Mouse (Mus musculus) 3T3-L1 (cell line): ENCODE results near the gene Cobl.

Experiments
- DNase-seq: peaks from one replicate; pipeline ENCODE4 v3.0.0-alpha.2; 2015; ENCODE audit warnings: low read depth, low spot score

Cobl gene

DNA sequence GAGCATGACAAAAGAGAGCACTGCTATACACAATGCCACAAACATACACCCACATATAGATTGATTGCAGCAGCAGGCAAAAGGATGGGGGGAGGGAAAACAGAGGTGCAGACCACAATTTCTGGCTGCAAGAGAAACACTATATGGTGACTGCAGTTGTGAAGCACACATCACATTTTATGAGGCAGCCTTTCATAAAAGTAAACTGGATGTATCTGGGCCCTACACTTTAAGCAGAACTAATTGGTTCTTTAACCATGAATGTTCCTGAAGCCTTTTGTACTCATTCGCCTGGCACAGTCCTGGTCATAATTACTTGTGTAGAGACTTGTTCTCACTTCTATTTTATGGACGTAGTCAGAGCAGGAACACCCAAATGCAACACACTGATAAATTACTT is 19.5 kb downstream of the Cobl start:
- DNase-seq = no peak

DNA sequence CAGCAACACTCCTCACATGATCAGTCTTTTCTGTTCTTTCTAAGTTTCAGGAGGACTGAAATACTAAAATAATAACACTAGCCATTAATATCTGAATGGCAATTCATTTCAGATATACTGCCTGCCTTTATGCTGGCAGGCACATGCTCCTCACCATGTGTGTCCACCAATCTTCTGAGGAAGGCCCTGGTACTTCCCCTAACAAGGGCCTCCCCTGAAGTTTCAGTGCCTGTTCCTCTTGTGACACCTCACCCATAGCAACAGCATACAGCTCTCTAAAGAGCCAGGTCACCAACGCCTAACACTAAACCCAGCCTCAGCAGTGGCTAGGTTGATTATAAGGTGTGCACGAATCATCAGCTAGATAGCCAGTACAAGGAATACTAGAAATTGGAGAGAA is 20.5 kb downstream of the Cobl start:
- DNase-seq = no peak

DNA sequence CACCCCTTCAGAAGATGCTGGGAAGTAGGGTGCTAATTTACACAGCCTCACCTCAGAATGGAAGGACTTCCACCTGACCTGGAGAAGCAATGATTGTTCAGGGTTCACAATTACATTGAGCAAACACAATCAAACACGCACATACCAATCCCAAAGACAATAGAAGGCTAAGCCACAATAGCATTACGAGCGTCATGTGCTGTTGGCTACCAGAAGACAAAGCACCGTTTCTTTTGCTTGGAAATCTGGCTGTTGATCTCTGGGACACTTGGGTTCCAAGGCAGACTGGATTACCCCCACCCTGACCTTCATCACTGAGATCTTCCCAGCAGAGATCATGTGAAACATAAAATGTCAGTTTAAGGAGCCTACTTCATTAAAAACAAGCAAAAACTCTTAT is 21.1 kb downstream of the Cobl start:
- no peak for DNase-seq

DNA sequence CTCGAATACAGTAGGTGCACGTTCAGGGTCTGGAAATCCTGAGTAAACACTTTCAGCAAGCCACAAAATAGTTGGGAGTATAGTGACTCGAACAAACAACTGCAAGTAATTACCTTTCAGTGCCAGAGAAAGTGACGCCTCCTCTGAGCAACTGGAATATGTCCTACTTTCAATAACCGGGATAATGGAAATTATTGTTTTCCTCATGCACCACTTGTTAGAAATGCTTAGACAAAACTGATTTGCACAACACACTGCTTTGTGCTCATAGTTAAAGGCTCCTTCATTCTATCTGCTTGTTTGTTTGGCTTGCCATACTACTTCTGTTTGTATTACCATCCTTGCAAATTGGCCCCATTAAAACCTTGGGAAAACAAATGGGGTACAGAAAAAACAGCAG is 21.6 kb downstream of the Cobl start:
- DNase-seq = no peak

DNA sequence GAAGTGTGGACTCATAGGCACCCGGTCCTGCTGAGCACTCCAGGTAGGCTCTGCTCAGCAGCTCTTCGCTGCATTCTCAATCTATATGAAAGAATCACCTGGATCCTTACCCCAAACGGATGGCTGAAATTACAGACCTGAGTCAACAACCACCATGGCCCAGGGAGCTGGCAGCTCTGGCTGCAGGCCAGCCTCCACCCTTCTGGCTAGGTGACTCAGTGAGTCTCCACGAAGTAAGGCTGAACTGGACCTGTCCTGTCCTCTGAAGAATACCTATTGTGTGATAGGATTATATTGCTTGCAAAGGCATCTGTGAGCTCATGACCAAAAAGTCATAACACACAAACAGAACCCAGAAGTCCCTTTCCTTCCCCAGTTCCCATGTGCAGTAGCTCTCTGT is 22.5 kb downstream of the Cobl start:
- peak; percentile 32 for DNase-seq

DNA sequence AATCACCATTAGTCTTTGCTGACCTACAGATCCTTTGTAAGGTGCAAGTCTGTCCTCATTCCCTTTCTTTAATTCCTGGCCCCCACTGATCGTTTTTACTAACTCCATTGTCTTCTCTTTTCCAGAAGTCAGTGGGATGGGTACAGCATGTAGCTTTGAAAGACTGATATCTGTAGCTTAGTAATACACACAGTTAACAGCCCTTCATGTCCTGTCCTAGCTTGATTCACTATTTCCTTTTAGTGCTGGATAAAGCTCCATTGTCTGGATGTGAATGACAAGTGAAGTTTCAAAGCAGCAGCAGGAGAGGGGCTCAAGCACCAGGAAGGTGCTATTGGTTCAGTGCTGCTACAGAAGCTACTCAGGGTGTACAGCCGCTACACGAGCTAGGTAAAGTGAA is 28.9 kb downstream of the Cobl start:
- DNase-seq = no peak

DNA sequence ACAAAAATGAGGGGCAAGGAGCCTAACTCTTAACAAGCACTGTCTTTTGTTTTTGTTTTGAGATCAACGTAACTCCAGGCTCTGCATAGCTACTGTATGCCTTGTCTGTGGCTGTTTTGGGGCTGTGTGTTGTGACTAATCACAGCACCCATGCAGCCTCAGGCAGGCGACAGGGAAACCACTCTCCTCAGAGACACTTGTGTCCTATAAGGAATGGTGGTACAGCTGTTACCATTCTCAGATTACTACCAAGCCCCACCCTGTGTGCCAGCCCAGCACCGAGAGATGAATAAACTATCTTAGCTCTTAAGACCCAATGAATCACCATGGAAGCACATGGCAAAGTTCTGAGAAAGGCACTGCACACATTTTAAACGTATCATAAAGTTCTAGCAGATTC is 29.7 kb downstream of the Cobl start:
- peak; percentile 47 for DNase-seq

DNA sequence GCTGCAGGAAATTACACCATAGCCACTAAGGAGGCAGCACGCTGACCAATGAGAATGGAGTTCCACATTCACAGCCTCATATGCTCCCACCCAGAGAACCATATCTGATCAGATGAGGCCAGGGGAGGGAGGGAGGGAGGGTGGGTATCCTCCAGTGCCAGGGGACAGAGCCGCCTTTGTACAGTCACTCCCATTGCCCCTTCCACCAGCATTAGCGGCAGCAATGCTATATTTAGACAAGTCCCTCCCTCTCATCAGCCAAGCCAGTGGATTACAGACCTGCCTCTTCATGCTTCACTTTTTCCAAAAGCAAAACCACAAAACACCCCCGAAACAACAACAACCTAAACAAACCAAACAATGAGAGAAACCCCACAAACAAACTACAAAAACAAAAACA is 30.2 kb downstream of the Cobl start:
- DNase-seq = peak; percentile 9

DNA sequence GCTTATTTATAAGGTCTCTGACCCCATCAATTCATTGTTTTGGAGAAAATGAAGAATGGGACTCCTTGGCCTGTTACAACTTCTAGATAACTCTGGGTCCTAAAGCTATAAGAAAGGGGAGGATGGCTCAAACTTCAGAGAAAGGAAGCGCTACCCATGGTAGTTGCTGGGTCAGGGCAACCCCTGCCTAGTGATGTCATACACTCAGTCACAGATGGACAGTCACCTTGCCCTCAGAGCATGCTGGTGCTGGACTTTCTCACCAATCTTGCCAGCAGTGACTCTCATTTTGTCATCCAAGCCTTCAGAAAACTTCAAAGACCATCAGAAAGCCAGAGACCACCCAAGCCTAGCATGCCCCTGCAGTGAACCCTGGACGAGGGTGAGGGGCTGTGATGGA is 32.8 kb downstream of the Cobl start:
- DNase-seq = no peak

DNA sequence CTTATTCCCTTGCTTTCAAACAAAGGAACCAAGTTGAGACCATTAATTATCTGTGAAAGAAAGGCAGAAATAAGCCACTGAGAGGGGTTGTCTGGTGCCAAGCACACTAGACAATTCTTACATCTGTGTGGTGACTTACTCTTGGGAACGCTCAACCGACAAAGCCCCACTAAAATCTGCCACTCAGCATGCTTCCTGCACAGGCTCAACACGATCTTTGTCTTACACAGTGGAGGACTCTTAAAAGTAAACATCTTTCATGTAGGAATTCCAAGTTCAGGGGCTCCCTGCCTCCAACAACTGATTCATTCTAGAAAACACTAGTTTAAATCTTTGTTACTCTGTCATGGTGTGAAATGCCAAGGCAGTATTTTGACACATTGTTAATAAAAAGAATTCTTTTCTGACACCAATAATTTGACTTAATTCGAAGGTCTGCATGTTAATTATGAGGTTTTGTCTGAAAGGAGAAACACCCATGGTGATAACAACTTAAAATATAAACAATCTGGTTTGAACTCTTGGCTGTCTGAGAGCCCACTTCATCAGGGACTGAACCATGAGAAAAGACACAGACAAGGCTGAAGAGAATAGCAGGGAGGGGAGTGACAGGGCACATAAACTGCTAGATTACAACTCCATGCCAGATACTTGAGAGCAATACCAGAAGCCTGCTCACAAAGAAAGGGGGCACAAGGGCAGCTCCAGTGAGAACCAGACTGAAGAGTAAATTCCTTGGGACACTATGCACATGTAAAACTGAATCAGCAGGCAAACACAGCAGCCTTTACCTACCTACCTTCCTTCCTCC is 34.3 kb downstream of the Cobl start:
- DNase-seq = no peak

DNA sequence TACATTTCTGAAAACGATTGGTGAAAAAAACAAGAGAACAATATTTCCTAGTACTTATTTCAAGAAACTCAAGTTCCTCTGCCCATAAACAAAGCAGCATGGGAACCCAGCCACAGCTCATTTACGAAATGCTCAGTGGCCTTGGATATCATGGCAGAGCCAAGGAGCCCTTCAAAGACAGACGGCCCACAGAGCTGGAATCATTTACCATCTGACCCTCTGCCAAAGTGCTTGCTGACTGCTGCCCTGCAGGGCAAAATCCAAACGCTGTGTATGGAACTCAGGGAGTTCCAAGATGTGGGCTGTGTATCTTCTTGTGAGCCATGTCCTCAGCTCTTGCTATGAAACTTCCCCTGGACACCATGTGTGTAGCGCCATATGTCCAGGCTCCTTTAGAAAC is 38.0 kb downstream of the Cobl start:
- DNase-seq = no peak

DNA sequence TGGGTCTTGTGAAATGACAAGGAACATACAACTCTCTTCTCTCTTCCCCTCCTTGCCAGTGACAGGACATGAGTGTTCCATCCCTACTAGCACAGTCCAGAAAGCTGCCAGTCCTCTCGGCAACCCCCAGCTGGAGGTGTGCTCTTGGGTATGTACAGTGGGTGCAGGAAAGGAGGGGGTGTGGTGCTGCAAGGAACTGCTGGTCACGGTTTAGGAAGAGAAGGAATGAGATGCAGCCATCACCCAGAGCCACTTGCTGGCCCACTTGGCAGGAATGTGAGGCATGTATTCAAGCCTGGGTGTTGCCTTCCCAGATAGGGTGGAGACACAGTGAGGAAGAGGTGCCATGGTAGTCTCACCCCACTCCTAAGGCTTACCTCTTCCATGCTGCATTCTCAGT is 40.6 kb downstream of the Cobl start:
- DNase-seq = no peak

DNA sequence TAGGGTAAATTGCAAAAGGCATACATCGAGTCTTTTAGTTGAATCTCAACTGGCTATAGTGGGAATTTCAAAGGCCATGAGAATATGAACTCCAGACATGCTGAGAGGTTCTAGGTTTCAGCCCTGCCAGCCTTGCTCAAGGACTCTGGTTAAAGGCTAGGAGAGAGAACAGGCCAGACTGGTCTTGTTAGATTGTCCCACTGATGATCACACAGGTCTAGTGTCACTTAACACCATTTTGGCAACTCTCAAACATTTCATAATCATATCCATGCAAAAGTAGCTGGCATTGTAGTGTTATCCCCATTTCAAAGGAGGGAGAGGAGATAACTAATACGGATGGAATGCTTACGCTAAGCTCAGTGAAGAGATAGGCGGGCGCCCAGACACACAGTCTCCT is 43.6 kb downstream of the Cobl start:
- DNase-seq = peak; percentile 29

DNA sequence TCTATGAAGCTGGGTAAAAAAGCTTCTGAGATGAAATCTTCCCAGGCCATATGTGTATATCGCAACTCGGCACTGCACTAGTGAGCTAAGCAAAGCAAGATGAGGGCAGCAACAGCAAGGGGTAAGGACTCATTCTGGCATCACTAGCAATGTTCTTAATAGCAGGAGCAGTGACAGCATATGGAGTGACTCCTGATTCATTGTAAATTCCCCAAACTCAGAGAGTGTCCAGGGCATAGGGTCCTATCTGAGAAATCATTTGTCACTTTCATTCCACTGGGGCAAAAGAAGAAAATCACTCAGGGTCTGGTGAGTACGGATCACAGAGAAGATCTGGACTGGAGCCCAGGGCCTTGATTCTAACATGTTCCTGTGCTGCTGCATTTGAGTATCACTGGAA is 44.6 kb downstream of the Cobl start:
- no peak for DNase-seq

DNA sequence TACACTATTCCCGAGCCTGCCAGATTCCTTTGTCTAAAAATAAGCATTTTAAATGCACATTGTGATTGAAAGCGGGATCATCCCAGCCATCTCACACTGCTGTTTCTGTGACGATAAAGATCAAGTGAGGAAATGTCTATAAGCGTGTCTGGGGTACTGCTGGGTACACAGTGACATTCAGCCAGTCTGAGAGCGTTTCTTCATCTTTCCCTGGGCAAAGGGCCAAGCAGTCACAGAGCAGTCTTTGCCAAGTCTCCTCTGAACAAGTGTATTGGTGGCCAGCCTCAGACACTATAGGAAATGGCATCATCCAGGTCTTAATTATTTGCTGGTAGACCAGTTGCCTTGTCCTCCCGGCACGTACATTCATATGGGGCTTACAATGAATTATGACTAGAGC is 47.9 kb downstream of the Cobl start:
- no peak for DNase-seq

DNA sequence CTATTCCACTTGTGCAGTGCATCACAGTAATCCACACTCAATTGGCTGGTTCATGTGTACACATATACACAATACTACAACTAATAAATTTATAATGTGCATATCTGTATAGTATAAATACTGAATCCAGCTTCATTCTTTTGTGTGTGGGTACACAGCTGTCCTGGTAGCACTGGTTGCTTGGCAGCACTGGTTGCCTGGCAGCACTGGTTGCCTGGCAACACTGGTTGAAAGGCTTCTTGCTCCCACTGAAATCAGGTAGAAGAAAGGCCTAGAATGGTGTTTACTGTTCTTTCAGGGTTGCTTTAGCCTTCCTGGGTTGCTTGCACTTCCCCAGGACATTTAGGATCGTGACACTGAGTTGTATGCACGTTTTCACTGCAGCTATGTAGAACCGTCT is 49.4 kb downstream of the Cobl start:
- DNase-seq = no peak

DNA sequence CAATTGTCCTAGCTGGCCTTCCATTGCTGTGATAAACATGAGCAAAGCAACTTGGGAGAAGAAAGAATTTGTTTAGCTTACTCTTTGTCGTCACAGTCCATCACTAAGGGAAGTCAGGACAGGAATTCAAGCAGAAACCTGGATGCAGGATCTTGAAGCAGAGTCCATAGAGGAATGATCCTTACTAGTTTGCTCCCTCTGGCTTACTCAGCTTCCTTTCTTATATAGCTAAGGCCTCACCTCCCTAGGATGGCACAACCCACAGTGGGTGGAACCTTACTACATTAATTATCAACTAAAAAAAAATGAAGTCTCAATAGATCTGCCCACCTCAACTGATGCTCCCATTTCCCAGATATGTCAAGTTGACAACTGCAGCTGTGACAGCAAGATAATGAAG is 52.8 kb downstream of the Cobl start:
- no peak for DNase-seq

DNA sequence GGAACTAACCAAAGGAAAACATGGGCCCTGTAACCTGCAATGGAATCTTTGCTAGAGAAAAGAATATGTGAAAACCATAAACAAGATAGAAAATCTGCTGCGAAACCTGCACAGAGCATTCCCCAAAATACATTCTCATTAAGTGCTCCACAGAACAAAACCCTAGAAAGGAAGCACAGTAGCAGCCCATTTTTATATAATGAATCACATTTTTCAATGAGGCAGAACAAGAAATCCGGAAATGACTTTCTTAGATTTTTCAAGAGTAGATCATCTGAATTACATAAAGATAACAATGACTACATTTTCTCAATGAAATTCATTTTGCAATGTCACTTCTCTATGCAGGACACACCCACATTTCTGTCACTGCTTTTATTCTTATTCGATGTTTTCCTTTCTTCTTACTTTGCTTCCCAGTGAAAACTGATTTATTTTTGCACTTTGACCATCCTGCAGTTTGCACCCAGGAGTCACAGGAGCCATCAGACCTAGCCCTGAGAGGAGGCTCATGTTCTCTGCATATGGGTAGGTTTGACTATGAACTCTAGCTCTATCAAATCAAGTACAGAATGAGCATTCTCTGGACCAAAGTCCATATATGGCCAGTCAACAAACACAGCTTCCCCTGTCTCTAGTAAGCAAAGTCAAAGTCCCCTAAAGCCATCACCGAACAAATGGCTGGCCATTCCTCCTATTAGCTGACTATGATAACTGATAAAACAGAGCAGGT is 53.5 kb downstream of the Cobl start:
- no peak for DNase-seq

DNA sequence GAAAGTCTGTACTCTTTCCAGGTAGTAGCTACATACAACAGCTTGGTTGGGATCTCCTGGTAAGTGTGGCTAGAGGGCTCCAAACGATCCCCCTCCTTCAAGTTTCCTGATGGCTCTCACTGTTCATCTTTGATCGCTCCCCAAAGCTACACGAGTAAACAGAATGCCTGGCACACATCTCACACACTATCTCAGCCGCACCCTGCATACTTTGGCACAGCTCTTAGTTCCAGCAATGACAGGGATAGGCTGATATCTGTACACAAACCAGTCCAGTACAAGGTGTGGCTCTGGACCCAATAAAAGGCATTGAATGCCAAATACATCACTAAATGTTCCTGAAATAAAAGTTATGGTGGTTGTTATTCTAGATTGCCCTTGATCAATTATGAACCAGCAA is 55.3 kb downstream of the Cobl start:
- peak; percentile 46 for DNase-seq

DNA sequence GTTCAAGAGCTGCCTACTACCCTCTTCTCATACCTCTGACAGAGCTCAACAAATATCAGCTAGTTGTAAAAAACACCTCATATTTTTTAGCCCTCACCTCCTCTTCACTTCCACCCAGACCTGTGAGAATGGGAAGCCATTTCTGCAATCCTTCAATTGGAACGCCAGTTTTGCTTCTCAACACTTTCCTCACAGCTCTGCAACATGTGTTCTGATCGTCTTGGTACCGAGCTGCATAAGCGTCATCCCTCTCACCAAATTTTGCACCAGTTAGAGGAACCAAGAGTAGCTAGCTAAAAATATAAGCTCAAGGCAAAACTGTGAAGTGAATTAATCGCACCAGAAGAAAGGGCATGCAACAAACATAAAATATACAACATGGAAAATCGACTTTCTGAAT is 56.9 kb downstream of the Cobl start:
- DNase-seq = no peak

DNA sequence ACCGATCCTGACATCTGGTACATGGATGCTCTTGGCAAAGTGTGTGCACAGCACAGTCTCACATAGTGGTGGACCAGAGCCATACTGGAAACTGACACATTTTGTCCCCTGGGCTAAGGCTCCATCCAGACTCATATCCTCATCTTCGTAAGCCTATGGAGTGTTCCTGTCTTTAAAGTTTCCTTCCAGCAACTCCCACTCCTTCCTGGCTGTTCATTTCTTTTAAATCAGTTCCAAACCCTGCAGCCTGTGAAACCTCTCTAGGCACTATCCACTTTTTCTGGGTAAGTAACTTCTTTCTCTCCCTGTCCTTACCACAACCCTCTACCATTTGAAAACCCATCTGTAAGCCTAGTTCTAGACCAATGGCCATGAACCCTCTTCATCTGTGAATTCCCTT is 64.9 kb downstream of the Cobl start:
- no peak for DNase-seq

DNA sequence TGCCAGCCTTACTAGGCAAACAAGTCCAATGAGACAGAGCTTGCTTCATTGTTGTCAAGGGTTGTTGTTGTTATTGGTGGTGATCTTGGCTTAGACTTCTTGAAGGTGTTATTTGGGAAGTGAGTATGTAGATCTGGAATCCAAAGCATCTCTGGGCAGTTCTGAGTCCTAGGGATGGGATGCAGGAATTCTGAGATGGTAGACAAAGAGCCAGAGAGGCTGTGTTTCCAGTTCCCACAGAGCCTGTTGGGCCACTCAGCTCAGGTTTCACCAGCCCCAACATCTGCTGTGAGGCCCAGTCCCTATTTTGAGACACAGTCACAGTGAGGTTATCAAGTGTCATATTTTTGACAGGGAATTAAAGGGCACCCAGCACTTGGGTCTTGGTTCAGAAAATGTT is 68.6 kb downstream of the Cobl start:
- peak; percentile 32 for DNase-seq

DNA sequence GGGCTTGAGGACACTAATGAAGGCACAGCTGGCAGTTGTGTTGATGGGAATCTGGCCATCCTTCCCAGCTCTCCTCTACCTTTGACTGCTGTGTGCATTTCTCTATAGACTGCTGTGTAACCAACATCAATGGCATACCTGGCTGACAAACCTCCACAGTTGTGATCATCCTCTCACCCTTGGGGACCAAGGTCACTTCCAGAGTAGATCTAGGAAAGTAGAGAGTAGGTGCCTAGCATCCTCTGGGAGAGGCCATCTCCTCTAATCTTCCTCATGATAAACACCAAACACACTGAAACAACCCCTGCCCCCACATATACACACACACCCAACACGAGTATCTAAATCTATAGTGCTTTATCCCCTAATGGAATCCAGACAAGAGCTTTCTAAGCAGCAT is 70.1 kb downstream of the Cobl start:
- DNase-seq = no peak
